Mouse (Mus musculus) kidney, adult 9 months (tissue): ENCODE measurements around the gene D430042O09Rik.

ENCODE experiments used
- DNase-seq: peaks from one replicate; pipeline ENCODE4 v3.0.0; 2022

D430042O09Rik gene

GRCm38 (mm10) chr7:125815733-125816132 lies 108.0 kb downstream of the D430042O09Rik start:
- DNase-seq: no peak

- peak; percentile 78 for DNase-seq
Observed at GRCm38 (mm10) chr7:125818301-125818712, 110.6 kb downstream of the D430042O09Rik start.

DNA sequence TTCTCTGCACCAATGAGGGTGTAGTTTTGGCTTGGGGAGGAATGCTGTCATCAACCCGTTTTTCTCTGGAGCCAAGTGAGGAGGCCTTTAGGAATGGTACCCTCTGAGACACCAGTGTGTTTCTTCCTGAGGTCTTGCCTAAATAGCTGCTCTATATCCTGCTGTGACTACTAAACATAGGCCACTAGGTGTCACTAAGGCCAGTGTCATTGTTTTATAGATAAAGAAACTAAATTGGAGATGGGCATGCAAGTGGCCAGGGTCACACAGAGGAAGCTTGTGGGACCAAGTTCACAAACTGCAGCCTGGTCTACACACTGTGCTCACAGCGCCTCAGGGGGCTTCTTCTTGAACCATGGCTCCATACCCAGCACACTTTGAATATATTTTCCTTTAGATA lies 112.5 kb downstream of the D430042O09Rik start:
- peak; percentile 16 for DNase-seq

- no peak for DNase-seq
Observed at GRCm38 (mm10) chr7:125826425-125826824, 118.7 kb downstream of the D430042O09Rik start.

- peak; percentile 42 for DNase-seq
Observed at GRCm38 (mm10) chr7:125826887-125827286, 119.2 kb downstream of the D430042O09Rik start.

DNA sequence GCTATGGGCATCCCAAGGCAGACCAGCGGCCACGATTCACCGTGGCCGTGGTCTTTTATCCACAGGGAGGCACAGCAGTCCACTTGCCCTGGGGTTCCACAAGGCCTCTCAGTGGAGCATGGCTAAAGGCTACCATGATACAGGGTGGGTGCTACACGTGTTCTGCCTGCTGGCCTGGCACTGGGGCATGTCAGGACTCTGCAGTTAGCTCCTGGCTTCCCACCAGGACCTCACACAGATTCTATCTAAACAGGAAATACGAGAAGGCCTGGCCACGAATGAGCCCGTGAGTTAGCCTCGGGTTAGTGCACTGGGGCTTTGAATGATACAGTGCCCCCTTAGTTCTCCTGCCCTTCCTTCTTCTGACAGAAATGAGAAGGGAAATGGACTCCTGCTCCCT lies 119.7 kb downstream of the D430042O09Rik start:
- DNase-seq: peak; percentile 25

- no peak for DNase-seq
Observed at GRCm38 (mm10) chr7:125828561-125828960, 120.9 kb downstream of the D430042O09Rik start.

GRCm38 (mm10) chr7:125829121-125829666 lies 121.5 kb downstream of the D430042O09Rik start:
- no peak for DNase-seq

DNA sequence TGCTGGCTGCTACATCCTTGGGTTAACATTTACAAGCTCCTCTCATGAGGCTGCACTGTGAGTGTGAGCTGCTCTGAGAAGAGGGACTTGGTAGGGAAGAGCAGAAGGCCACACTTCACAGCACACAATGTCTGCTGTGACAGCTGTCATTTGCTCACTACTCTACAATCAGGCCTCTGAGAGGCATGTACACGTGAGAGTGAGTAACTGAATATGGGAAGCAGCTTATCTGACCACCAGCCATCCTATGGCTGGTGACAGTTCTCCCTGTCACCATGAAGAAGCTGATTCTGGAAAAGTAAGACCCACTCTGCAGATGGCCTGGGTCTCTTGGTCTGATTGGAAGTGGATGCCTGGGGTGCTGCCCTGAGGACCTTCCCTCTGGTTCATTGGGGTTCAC lies 125.1 kb downstream of the D430042O09Rik start:
- no peak for DNase-seq

- no peak for DNase-seq
Observed at GRCm38 (mm10) chr7:125833471-125833870, 125.8 kb downstream of the D430042O09Rik start.

GRCm38 (mm10) chr7:125838078-125838742 lies 130.5 kb downstream of the D430042O09Rik start:
- DNase-seq: no peak

DNA sequence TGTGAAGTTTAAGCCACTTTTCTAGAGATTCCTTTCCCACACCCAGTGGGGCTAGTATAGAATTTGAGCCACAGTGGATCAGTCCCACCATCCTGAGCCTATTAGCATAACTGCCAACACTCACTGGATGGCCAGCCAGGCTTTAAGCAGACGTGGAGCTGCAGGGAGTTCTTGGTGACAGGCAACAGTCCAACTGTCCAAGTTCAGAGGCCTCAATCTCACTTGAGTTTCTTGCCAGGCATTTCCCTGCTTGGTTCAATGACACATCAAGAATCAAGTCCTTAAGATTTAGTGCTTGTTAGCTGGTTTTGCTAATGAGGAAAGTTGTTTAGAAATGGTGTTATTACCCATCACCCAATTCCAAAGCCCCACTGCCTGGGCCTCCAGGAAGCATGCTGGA lies 137.9 kb downstream of the D430042O09Rik start:
- DNase-seq: no peak

DNA sequence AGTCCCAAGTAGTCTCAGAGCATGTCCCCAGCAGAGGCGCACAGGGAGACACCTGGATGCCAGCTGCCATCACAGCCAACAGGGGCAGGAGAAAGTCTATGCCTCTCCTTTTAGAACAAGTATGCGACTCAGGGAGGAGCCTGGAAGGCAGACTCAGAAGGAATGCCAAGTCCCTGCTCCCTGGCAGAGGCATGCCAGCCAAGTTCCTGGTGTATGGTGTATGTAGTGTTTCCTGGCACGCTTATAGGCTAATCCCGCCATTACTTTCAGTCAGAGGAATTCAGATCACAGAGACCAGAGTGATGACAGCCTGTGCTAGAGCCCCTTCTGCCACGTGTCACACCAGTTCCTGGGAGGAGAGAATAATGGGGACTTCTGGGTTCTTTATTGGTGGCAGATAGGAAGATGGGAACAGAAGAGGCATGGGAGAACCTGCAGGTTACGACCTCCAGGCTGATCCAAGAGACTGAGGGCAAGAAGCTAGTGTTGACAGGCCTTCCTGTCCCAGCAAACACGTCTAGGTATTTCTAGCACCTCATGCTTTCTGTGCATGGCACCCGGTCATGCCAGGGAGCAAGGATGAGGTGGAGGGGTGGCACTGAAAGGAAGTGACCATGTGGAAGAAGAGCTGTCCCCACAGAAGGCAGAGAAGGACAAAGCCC lies 139.3 kb downstream of the D430042O09Rik start:
- no peak for DNase-seq

DNA sequence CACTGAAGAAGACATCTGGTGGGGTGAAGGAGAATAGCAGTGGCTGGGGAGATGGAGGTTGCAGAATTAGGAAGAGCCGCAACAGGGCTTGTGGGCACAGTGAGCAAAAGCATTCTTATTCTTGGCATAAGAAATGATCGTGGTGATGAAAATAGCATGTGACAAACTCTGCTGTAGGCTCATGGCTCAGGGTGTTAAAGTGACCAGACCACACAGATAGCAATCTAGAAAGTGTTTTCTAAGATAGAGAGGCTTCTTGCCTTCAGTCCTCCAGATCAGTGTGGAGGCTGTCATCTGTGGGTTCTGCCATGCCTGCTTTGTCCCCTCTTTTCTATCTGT lies 139.8 kb downstream of the D430042O09Rik start:
- no peak for DNase-seq

GRCm38 (mm10) chr7:125859564-125859963 lies 151.9 kb downstream of the D430042O09Rik start:
- DNase-seq: no peak

- DNase-seq: no peak
Observed at GRCm38 (mm10) chr7:125860421-125860820, 152.7 kb downstream of the D430042O09Rik start.

GRCm38 (mm10) chr7:125864026-125864425 lies 156.3 kb downstream of the D430042O09Rik start:
- no peak for DNase-seq

DNA sequence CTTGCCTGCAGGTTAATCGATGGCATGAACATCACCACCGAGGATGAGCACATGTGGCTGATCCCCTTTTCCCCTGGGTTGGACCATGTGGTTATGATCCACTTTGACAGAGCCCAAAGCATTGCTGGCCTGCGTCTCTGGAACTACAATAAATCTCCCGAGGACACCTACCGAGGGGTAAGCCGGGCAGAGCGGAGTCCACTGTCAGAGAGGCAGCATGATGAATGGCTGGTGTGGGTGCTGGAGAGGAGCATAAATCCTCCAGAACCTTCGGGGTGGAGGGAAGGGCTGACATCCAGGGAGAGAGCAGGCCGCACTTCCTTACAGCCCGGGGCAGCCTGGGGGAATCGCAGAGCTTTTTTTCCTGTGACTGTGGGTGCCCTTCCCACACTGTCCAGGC lies 157.5 kb downstream of the D430042O09Rik start:
- no peak for DNase-seq

DNA sequence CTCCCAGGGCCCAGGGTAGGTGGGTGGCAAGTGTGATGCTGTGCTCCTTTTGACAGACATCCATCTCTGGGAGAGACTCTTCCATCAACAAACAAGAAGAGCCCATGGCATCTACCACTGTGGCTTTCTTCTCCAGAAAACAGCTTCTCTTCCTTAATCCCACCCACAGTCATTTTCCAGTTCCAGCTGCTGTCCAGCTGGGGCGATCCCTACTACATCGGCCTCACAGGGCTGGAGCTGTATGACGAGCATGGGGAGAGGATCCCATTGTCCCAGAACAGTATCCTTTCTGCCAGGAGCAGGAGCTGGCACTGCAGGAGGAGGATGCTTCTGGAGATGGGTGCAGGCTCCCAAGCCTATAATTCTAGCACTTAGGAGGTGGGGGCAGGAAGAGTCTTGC lies 160.9 kb downstream of the D430042O09Rik start:
- DNase-seq: no peak

- DNase-seq: peak; percentile 28
Observed at GRCm38 (mm10) chr7:125871404-125872201, 163.9 kb downstream of the D430042O09Rik start.

GRCm38 (mm10) chr7:125872202-125872580 lies 164.5 kb downstream of the D430042O09Rik start:
- peak; percentile 11 for DNase-seq

DNA sequence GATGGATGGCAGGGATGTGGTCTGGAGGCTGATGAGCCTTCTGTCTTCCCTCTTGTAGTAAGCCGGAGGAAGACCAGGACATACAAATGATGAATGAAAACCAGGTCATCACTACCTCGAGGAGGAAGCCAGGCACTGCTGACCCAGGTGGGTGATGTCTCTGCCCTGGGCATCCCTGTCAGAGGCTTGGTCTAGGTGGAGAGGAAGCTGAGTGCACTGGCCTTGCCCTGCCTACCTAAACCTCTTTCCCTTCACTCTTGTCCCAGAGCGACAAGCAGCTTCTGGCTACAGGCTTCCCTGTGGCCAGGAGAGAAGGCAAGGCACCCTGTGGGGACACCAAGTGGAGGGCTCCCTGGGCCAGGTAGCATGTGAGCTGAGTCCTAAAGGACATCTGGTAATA lies 165.2 kb downstream of the D430042O09Rik start:
- no peak for DNase-seq

DNA sequence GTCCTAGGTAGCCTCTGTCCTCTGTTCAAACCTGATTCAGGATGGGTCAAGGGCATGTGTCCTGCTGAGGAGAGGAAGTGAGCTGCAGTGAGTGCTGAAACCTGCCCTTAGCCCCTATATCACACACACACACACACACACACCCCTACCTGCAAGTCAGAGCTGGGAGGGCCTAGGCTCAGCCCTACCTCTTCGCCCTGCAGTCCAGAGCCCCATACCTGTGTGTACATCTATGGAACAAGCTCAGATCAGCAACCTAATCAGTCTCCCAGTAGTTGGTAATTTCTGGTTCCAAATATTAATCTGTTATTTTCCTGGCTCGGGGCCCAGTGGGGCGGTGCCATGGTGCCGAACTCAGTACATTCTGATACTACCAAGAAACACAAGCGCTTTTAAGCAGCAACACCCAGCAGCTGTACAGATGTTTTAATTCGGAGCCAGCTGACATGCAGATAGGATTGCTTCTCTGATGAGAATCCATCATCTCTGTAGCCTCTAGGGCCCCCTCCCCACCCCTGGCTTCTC lies 166.3 kb downstream of the D430042O09Rik start:
- DNase-seq: no peak
